Mouse (Mus musculus): ENCODE measurements at regions not wholly inside any gene's neighbourhood (a gene's known extent, or its start where the extent isn't known, plus 50 kb on each side); places are given as distances from the start of the nearest gene placed in this dataset.

- TF ChIP-seq CHD2 (IDR thresholded peaks at IDR 0.05; ENCODE audit: low read depth, low read length), result no peak
- no peak for TF ChIP-seq HCFC1 (IDR thresholded peaks at IDR 0.05; ENCODE audit: borderline replicate concordance, insufficient read depth, low read length)
- TF ChIP-seq MAFK (IDR thresholded peaks at IDR 0.05; ENCODE audit: insufficient read depth, low read depth, low read length), result no peak
- TF ChIP-seq ZC3H11A (IDR thresholded peaks at IDR 0.05; ENCODE audit: borderline replicate concordance, low read depth, low read length), result no peak
- no peak for TF ChIP-seq ZNF384 (IDR thresholded peaks at IDR 0.05; ENCODE audit: low read depth, low read length)
Observed at GRCm38 (mm10) chr12:106460650-106461049, 450.6 kb downstream of the Vrk1 start.

Measured in ES-E14 (cell line).